Mouse (Mus musculus) neural tube, embryonic 15.5 days (tissue): Measurements from ENCODE around the gene Fam111a. TPM values are rescaled to one million over a fixed set of nuclear protein-coding genes. Genes with fewer than 3 reads are reported as not detected.
A peak's percentile ranks its signal among the peaks of the same experiment; 100 is the strongest.

Source experiments
- ATAC-seq: fragments of 200-750 bp; cut with Nextera tagmentation; 2 replicates; pipeline ENCODE4 v1.8.0; 2017; ENCODE audit warnings: mild to moderate bottlenecking, moderate TSS enrichment, moderate library complexity; ENCODE audit not compliant: low FRiP score
- H3K27ac ChIP-seq: fragments of 300-500 bp; sonication (generic); replicated peaks from 2 replicates; pipeline ENCODE4 v1.5.1; 2015; ENCODE audit warnings: mild to moderate bottlenecking, inconsistent platforms
- H3K27me3 ChIP-seq: fragments of 300-500 bp; sonication (generic); replicated peaks from 2 replicates; pipeline ENCODE4 v1.6.1; 2015; ENCODE audit warnings: inconsistent platforms
- H3K36me3 ChIP-seq: fragments of 300-500 bp; sonication (generic); 2 replicates; pipeline ENCODE4 v1.6.1; 2015; ENCODE audit warnings: inconsistent platforms
- H3K4me1 ChIP-seq: fragments of 300-500 bp; sonication (generic); 2 replicates; pipeline ENCODE4 v1.6.1; 2015; ENCODE audit warnings: inconsistent platforms
- H3K4me2 ChIP-seq: fragments of 300-500 bp; sonication (generic); 2 replicates; pipeline ENCODE4 v1.6.1; 2015; ENCODE audit warnings: inconsistent platforms, mild to moderate bottlenecking, moderate library complexity
- H3K4me3 ChIP-seq: fragments of 300-500 bp; sonication (generic); replicated peaks from 2 replicates; pipeline ENCODE4 v1.5.1; 2015; ENCODE audit warnings: mild to moderate bottlenecking, inconsistent platforms
- H3K9ac ChIP-seq: fragments of 300-500 bp; sonication (generic); replicated peaks from 2 replicates; pipeline ENCODE4 v1.6.1; 2015; ENCODE audit warnings: mild to moderate bottlenecking, inconsistent platforms
- H3K9me3 ChIP-seq: fragments of 300-500 bp; sonication (generic); replicated peaks from 2 replicates; pipeline ENCODE4 v1.6.1; 2016; ENCODE audit warnings: inconsistent platforms
- WGBS: fragments of 180-500 bp; shearing (Covaris S2); methylation state at CpG from one replicate; pipeline ENCODE4 v1.1.7; 2015; ENCODE audit warnings: mixed read lengths; 5-methylcytosine and 5-hydroxymethylcytosine counted together
- polyA plus RNA-seq: library from polyadenylated mRNA; unstranded; fragments of >200 nt; fragmentation: Nextera tagmentation; extraction: Ambion mirVana; gene quantifications from 2 replicates; pipeline ENCODE4 v1.2.1, GENCODE M21; 2015

The Fam111a gene
- polyA plus RNA-seq, 1 experiment from 2014 or later: 6.2 TPM

- H3K9ac ChIP-seq: peak overlapping the region; percentile 86
- peak overlapping the region; percentile 84 for H3K4me3 ChIP-seq
- no peaks in the 10 kb centered on the region for H3K36me3 ChIP-seq
- under 1% methylated on average over 49 of the region's 49 CpGs for WGBS
- peak overlapping the region; percentile 91 for H3K27ac ChIP-seq
- no peaks in the 10 kb centered on the region for H3K27me3 ChIP-seq
- peak; percentile 95 for ATAC-seq
- H3K4me1 ChIP-seq: peaks cover 13% of the 10 kb centered on the region
- H3K9me3 ChIP-seq: no peaks in the 10 kb centered on the region
- peak overlapping the region; percentile 91 for H3K4me2 ChIP-seq
Observed at GRCm38 (mm10) chr19:12595530-12596289, 50.2 kb downstream of the Fam111a start.

- Histone ChIP-seq H3K4me3 (peak overlapping the region; percentile 84), H3K4me1 (peaks cover 13% of the 10 kb centered on the region), H3K27me3 (no peaks in the 10 kb centered on the region), H3K9me3 (no peaks in the 10 kb centered on the region), H3K27ac (peak overlapping the region; percentile 91), H3K36me3 (no peaks in the 10 kb centered on the region), H3K4me2 (peak overlapping the region; percentile 91), H3K9ac (peak overlapping the region; percentile 86)
- WGBS: 16% methylated on average over 23 of the region's 23 CpGs
- ATAC-seq: peak; percentile 76
Observed at GRCm38 (mm10) chr19:12596290-12597072, 50.9 kb downstream of the Fam111a start.

- peak overlapping the region; percentile 86 for H3K9ac ChIP-seq
- H3K27ac ChIP-seq: peak overlapping the region; percentile 91
- H3K9me3 ChIP-seq: no peaks in the 10 kb centered on the region
- peak overlapping the region; percentile 91 for H3K4me2 ChIP-seq
- 53% methylated on average over 3 of the region's 3 CpGs for WGBS
- peak overlapping the region; percentile 84 for H3K4me3 ChIP-seq
- H3K4me1 ChIP-seq: peaks cover 13% of the 10 kb centered on the region
- H3K27me3 ChIP-seq: no peaks in the 10 kb centered on the region
- ATAC-seq: 0 out of 2 replicates have a peak, but pooled peaks have one; percentile 14
- H3K36me3 ChIP-seq: no peaks in the 10 kb centered on the region
Observed at GRCm38 (mm10) chr19:12597073-12597405, 51.5 kb downstream of the Fam111a start.

GRCm38 (mm10) chr19:12598674-12599073 lies 53.1 kb downstream of the Fam111a start:
- H3K4me1 ChIP-seq: peaks cover 13% of the 10 kb centered on the region
- no peak overlapping the region for H3K4me3 ChIP-seq
- no peaks in the 10 kb centered on the region for H3K27me3 ChIP-seq
- no peaks in the 10 kb centered on the region for H3K36me3 ChIP-seq
- no peak overlapping the region for H3K4me2 ChIP-seq
- no peak overlapping the region for H3K27ac ChIP-seq
- no peak overlapping the region for H3K9ac ChIP-seq
- H3K9me3 ChIP-seq: no peaks in the 10 kb centered on the region
- no peak for ATAC-seq
- WGBS: 79% methylated on average over 3 of the region's 3 CpGs

GRCm38 (mm10) chr19:12599674-12600073 lies 54.1 kb downstream of the Fam111a start, which contains the start of gene Gm4952:
TSS of gene Gm4952 (plus strand) at chr19:12599974.
- no peaks in the 10 kb centered on the region for H3K27me3 ChIP-seq
- no peak within 1 kb of the TSS for H3K4me2 ChIP-seq
- H3K27ac ChIP-seq: no peak within 1 kb of the TSS
- no peaks in the 10 kb centered on the region for H3K9me3 ChIP-seq
- no peak within 1 kb of the TSS for H3K9ac ChIP-seq
- ATAC-seq: no peak
- no peak within 1 kb of the TSS for H3K4me3 ChIP-seq
- H3K4me1 ChIP-seq: peaks cover 13% of the 10 kb centered on the region
- no peaks in the 10 kb centered on the region for H3K36me3 ChIP-seq
- 71% methylated on average over 1 of the region's 1 CpGs for WGBS

GRCm38 (mm10) chr19:12600684-12601480 lies 55.3 kb downstream of the Fam111a start:
- H3K36me3 ChIP-seq: no peaks in the 10 kb centered on the region
- no peak overlapping the region for H3K4me2 ChIP-seq
- peaks cover 13% of the 10 kb centered on the region for H3K4me1 ChIP-seq
- H3K4me3 ChIP-seq: no peak overlapping the region
- H3K27ac ChIP-seq: no peak overlapping the region
- no peak overlapping the region for H3K9ac ChIP-seq
- WGBS: 21% methylated on average over 2 of the region's 2 CpGs
- H3K9me3 ChIP-seq: no peaks in the 10 kb centered on the region
- H3K27me3 ChIP-seq: no peaks in the 10 kb centered on the region
- ATAC-seq: no peak

GRCm38 (mm10) chr19:12608336-12608735 lies 62.8 kb downstream of the Fam111a start:
- no peaks in the 10 kb centered on the region for H3K36me3 ChIP-seq
- H3K9me3 ChIP-seq: no peaks in the 10 kb centered on the region
- no peak overlapping the region for H3K9ac ChIP-seq
- no peak for ATAC-seq
- H3K27ac ChIP-seq: no peak overlapping the region
- H3K4me1 ChIP-seq: no peaks in the 10 kb centered on the region
- H3K4me2 ChIP-seq: no peak overlapping the region
- no peak overlapping the region for H3K4me3 ChIP-seq
- no peaks in the 10 kb centered on the region for H3K27me3 ChIP-seq

GRCm38 (mm10) chr19:12613646-12614045 lies 68.1 kb downstream of the Fam111a start:
- Histone ChIP-seq H3K36me3 (no peaks in the 10 kb centered on the region), H3K27ac (no peak overlapping the region), H3K9me3 (no peaks in the 10 kb centered on the region), H3K4me3 (no peak overlapping the region), H3K27me3 (no peaks in the 10 kb centered on the region), H3K4me2 (no peak overlapping the region), H3K9ac (no peak overlapping the region), H3K4me1 (no peaks in the 10 kb centered on the region)
- no peak for ATAC-seq
- 80% methylated on average over 1 of the region's 1 CpGs for WGBS

- no peak for ATAC-seq
- Histone ChIP-seq H3K36me3 (no peaks in the 10 kb centered on the region), H3K4me1 (no peaks in the 10 kb centered on the region), H3K27me3 (no peaks in the 10 kb centered on the region), H3K27ac (no peak within 1 kb of the TSS), H3K9me3 (no peaks in the 10 kb centered on the region), H3K4me2 (no peak within 1 kb of the TSS), H3K9ac (no peak within 1 kb of the TSS), H3K4me3 (no peak within 1 kb of the TSS)
- 84% methylated on average over 4 of the region's 4 CpGs for WGBS
Observed at GRCm38 (mm10) chr19:12633176-12633575, 87.6 kb downstream of the Fam111a start, which contains the start of gene Glyat. TSS of gene Glyat (plus strand) at chr19:12633308.

- Histone ChIP-seq H3K4me3 (no peak overlapping the region), H3K27me3 (no peaks in the 10 kb centered on the region)
- WGBS: 86% methylated on average over 3 of the region's 3 CpGs
Observed at GRCm38 (mm10) chr19:12634259-12634658, 88.7 kb downstream of the Fam111a start.

GRCm38 (mm10) chr19:12634963-12635362 lies 89.4 kb downstream of the Fam111a start:
- ATAC-seq: no peak
- Histone ChIP-seq H3K27me3 (no peaks in the 10 kb centered on the region), H3K4me2 (no peak overlapping the region), H3K27ac (no peak overlapping the region), H3K4me3 (no peak overlapping the region), H3K36me3 (no peaks in the 10 kb centered on the region), H3K4me1 (no peaks in the 10 kb centered on the region), H3K9me3 (no peaks in the 10 kb centered on the region), H3K9ac (no peak overlapping the region)
- 95% methylated on average over 4 of the region's 4 CpGs for whole genome bisulfite sequencing

More at GRCm38 (mm10) chr19:12634259-12634658, 88.7 kb downstream of the Fam111a start:
- Histone ChIP-seq H3K9ac (no peak overlapping the region), H3K4me2 (no peak overlapping the region), H3K4me1 (no peaks in the 10 kb centered on the region), H3K36me3 (no peaks in the 10 kb centered on the region), H3K9me3 (no peaks in the 10 kb centered on the region), H3K27ac (no peak overlapping the region)
- ATAC-seq: no peak
